ENCODE assay signal across 8 mouse cellular contexts in genomic region chr7:123369759-123370481, GRCm38 (mm10). TPM values are rescaled to one million over a fixed set of nuclear protein-coding genes. Genes with fewer than 3 reads are reported as not detected.
DNase-seq lines count a peak whose midpoint lies in the region; ATAC-seq and TF ChIP-seq lines count a peak whose summit lies in the region.

Gene Lcmt1, plus strand, starts transcription at chr7:123369784.
Gene Arhgap17, minus strand, starts transcription at chr7:123369915.

- peak within 1 kb of the TSS; percentile 79 for H3K27ac ChIP-seq in forebrain, embryonic 16.5 days (ENCODE audit: low read length)
- H3K27ac ChIP-seq in layer of hippocampus, adult 2 months: peak within 1 kb of the TSS; percentile 90
- H3K27ac ChIP-seq in lung, embryonic 14.5 days (ENCODE audit: low read depth): peak within 1 kb of the TSS; percentile 84
- peak within 1 kb of the TSS; percentile 27; the same call in 1 of the 2 replicates for H3K27ac ChIP-seq in olfactory bulb, adult 2 months (ENCODE audit: insufficient read depth, low read depth, low read length)
- H3K27ac ChIP-seq in thymus, adult 2 months (ENCODE audit: control insufficient read depth, insufficient read depth, low read length): no peak within 1 kb of the TSS; the same call in 1 of the 2 replicates

- peak; percentile 84 for DNase-seq in G1E (ENCODE audit: low spot score)
- DNase-seq in cerebellum, adult 18-20 months: peak; percentile 98 to 99
- DNase-seq in heart, postnatal 36 days: peak; percentile 93 to 97
- DNase-seq in layer of hippocampus, adult 2 months (ENCODE audit: low spot score in 2 of 2): peak; percentile 95 to 96
- peak; percentile 96 for DNase-seq in lung, embryonic 14.5 days
- DNase-seq in thymus, adult 2 months: peak; percentile 99

- ATAC-seq in G1E (ENCODE audit: extremely low read depth, insufficient number of reproducible peaks, low FRiP score, poor library complexity, severe bottlenecking): peak; percentile 79
- ATAC-seq in forebrain, embryonic 16.5 days: peak; percentile 97
- ATAC-seq in lung, embryonic 14.5 days (ENCODE audit: insufficient read depth): peak; percentile 98

- peaks cover 51% of the 10 kb centered on the region for H3K4me1 ChIP-seq in G1E (ENCODE audit: insufficient read depth, low read depth, low read length)
- H3K4me1 ChIP-seq in forebrain, embryonic 16.5 days (replicated peaks; ENCODE audit: control insufficient read depth, insufficient read depth, low read length): peaks cover 30% of the 10 kb centered on the region
- peaks cover 6% of the 10 kb centered on the region; the same call in 1 of the 2 replicates for H3K4me1 ChIP-seq in lung, embryonic 14.5 days (ENCODE audit: insufficient read depth)
- H3K4me1 ChIP-seq in olfactory bulb, adult 2 months (ENCODE audit: control insufficient read depth, insufficient read depth, low read length): peaks cover 19% of the 10 kb centered on the region
- H3K4me1 ChIP-seq in thymus, adult 2 months (replicated peaks; ENCODE audit: control insufficient read depth, insufficient read depth, low read length): peaks cover 24% of the 10 kb centered on the region

- peaks cover 13% of the 10 kb centered on the region for H3K36me3 ChIP-seq in G1E (replicated peaks)
- H3K36me3 ChIP-seq in forebrain, embryonic 16.5 days (ENCODE audit: control insufficient read depth, insufficient read depth): no peaks in the 10 kb centered on the region
- H3K36me3 ChIP-seq in lung, embryonic 14.5 days (ENCODE audit: insufficient read depth): no peaks in the 10 kb centered on the region
- no peaks in the 10 kb centered on the region for H3K36me3 ChIP-seq in thymus, adult 2 months (ENCODE audit: control insufficient read depth, insufficient read depth, low read length)

- peak within 1 kb of the TSS; percentile 86 for H3K9ac ChIP-seq in forebrain, embryonic 16.5 days (replicated peaks; ENCODE audit: low read depth, low read length)
- H3K9ac ChIP-seq in lung, embryonic 14.5 days: peak within 1 kb of the TSS; percentile 88

- no peak for TF ChIP-seq CTCF in G1E (IDR thresholded peaks at IDR 0.05; ENCODE audit: low read depth, low read length)
- peak; percentile 37 for TF ChIP-seq CTCF in layer of hippocampus, adult 2 months (conservative IDR thresholded peaks at IDR 0.05)
- 0 out of 2 replicates have a peak, but pooled peaks have one; percentile 15 for TF ChIP-seq CTCF in lung, embryonic 14.5 days (IDR thresholded peaks at IDR 0.05; ENCODE audit: low read depth)
- 0 out of 2 replicates have a peak, but pooled peaks have one; percentile 9 for TF ChIP-seq CTCF in olfactory bulb, adult 2 months (IDR thresholded peaks at IDR 0.05; ENCODE audit: insufficient read depth, low read depth, low read length)
- 0 out of 2 replicates have a peak, but pooled peaks have one; percentile 9 for TF ChIP-seq CTCF in thymus, adult 2 months (IDR thresholded peaks at IDR 0.05; ENCODE audit: borderline replicate concordance, control insufficient read depth, extremely low read depth, insufficient read depth, low read length, poor library complexity)

- intact Hi-C loops in heart, postnatal 36 days (cut with DNase I): loop anchor here (5.0 kb wide), 2 partner anchors 38 to 73 kb away; no protein-coding TSS in a partner anchor

- TF ChIP-seq POLR2A in olfactory bulb, adult 2 months (IDR thresholded peaks at IDR 0.05; ENCODE audit: insufficient read depth, low read depth, low read length): peak; percentile 67
- TF ChIP-seq POLR2A in thymus, adult 2 months (IDR thresholded peaks at IDR 0.05; ENCODE audit: control insufficient read depth, extremely low read depth, insufficient read depth, low read length, poor library complexity): peak; percentile 39; the same call in 1 of the 2 replicates

- H3K4me3 ChIP-seq in G1E (ENCODE audit: low read depth, low read length): peak within 1 kb of the TSS; percentile 84
- H3K4me3 ChIP-seq in forebrain, embryonic 16.5 days (replicated peaks; ENCODE audit: low read length): peak within 1 kb of the TSS; percentile 80
- H3K4me3 ChIP-seq in layer of hippocampus, adult 2 months: peak within 1 kb of the TSS; percentile 85
- H3K4me3 ChIP-seq in lung, embryonic 14.5 days (ENCODE audit: low read depth, low read length): peak within 1 kb of the TSS; percentile 85
- peak within 1 kb of the TSS; percentile 63 for H3K4me3 ChIP-seq in olfactory bulb, adult 2 months (ENCODE audit: insufficient read depth, low read depth, low read length)
- H3K4me3 ChIP-seq in thymus, adult 2 months (ENCODE audit: control insufficient read depth, insufficient read depth, low read length): peak within 1 kb of the TSS; percentile 92

- no peaks in the 10 kb centered on the region for H3K9me3 ChIP-seq in G1E (replicated peaks)
- H3K9me3 ChIP-seq in forebrain, embryonic 16.5 days (ENCODE audit: control insufficient read depth, low read length): no peaks in the 10 kb centered on the region
- H3K9me3 ChIP-seq in lung, embryonic 14.5 days (ENCODE audit: low read depth, low read length): no peaks in the 10 kb centered on the region

- WGBS in forebrain, embryonic 16.5 days: under 1% methylated on average over 64 of the region's 64 CpGs
- under 1% methylated on average over 64 of the region's 64 CpGs for WGBS in lung, embryonic 14.5 days
- under 1% methylated on average over 64 of the region's 64 CpGs for WGBS in olfactory bulb, adult 2 months
- 2% methylated on average over 64 of the region's 64 CpGs for WGBS in thymus, adult 2 months

- H3K27me3 ChIP-seq in G1E (ENCODE audit: insufficient read depth, low read length): no peaks in the 10 kb centered on the region
- H3K27me3 ChIP-seq in forebrain, embryonic 16.5 days (replicated peaks; ENCODE audit: control insufficient read depth, insufficient read depth, low read length): no peaks in the 10 kb centered on the region
- H3K27me3 ChIP-seq in lung, embryonic 14.5 days (ENCODE audit: insufficient read depth, low read length): no peaks in the 10 kb centered on the region
- no peaks in the 10 kb centered on the region for H3K27me3 ChIP-seq in thymus, adult 2 months (ENCODE audit: control insufficient read depth, insufficient read depth, low read length)

- H3K4me2 ChIP-seq in forebrain, embryonic 16.5 days (ENCODE audit: low read length): peak within 1 kb of the TSS; percentile 93
- peak within 1 kb of the TSS; percentile 87 for H3K4me2 ChIP-seq in lung, embryonic 14.5 days

RNA-seq across cellular contexts. Expression of gene Lcmt1, which starts in this region (rescaled TPM):
- total RNA-seq in G1E (2014; fragmentation: Nextera tagmentation) (14.9 and 17.2 TPM in 2 replicates), G1E (2017) (31.4 and 37.9 TPM in 2 replicates)
- polyA plus RNA-seq in G1E (2012): 3.8 and 5.6 TPM in 2 replicates
- polyA plus RNA-seq in forebrain, embryonic 16.5 days (2015; fragmentation: Nextera tagmentation; extraction: Ambion mirVana): 100 and 105 TPM in 2 replicates
- total RNA-seq in heart, postnatal 36 days (2021): 10 to 100 TPM; 19.3 to 24.8 TPM
- total RNA-seq in layer of hippocampus, adult 2 months (2021): 10 to 100 TPM; 88.7 to 94.3 TPM
- 43.9 and 46.8 TPM in 2 replicates for polyA plus RNA-seq in lung, embryonic 14.5 days (2014; fragmentation: Nextera tagmentation; extraction: Ambion mirVana)
- not detected in 2 replicates for polyA plus RNA-seq in olfactory bulb, adult 2 months (2012; ENCODE audit: insufficient read depth, insufficient read length, low replicate concordance, missing spikeins)
- polyA plus RNA-seq in thymus, adult 2 months (2012; rRNA removed): 30.9 and 31.9 TPM in 2 replicates

RNA-seq across cellular contexts. Expression of gene Arhgap17, which starts in this region (rescaled TPM):
- total RNA-seq in G1E (2014; fragmentation: Nextera tagmentation) (80.8 and 89.0 TPM in 2 replicates), G1E (2017) (16.1 and 21.1 TPM in 2 replicates)
- polyA plus RNA-seq in G1E (2012): 106 and 133 TPM in 2 replicates
- 9.5 and 9.8 TPM in 2 replicates for polyA plus RNA-seq in forebrain, embryonic 16.5 days (2015; fragmentation: Nextera tagmentation; extraction: Ambion mirVana)
- total RNA-seq in heart, postnatal 36 days (2021): 10 to 100 TPM; 18.5 to 20.7 TPM
- total RNA-seq in layer of hippocampus, adult 2 months (2021): 10 to 100 TPM; 29.0 to 35.2 TPM
- 26.1 and 27.1 TPM in 2 replicates for polyA plus RNA-seq in lung, embryonic 14.5 days (2014; fragmentation: Nextera tagmentation; extraction: Ambion mirVana)
- not detected in 2 replicates for polyA plus RNA-seq in olfactory bulb, adult 2 months (2012; ENCODE audit: insufficient read depth, insufficient read length, low replicate concordance, missing spikeins)
- 32.2 and 37.3 TPM in 2 replicates for polyA plus RNA-seq in thymus, adult 2 months (2012; rRNA removed)

Comparison
In these comparisons a context has a peak if more than half of its experiments do, and no peak if none do; other contexts are left out.
1. RNA of gene Arhgap17 (polyA plus RNA-seq): 106 to 133 TPM in G1E, 32.2 to 37.3 TPM in thymus, adult 2 months, 26.1 to 27.1 TPM in lung, embryonic 14.5 days and 9.5 to 9.8 TPM in forebrain, embryonic 16.5 days; not detected in olfactory bulb, adult 2 months; every median in the first group is over 10 times any median in the second.
2. Peak in every context shown above with its lines, with median percentiles within 50 percentile points of each other: ATAC-seq, DNase-seq and H3K4me3 ChIP-seq.